Mouse (Mus musculus) embryo, embryonic 11.5 days (tissue): ENCODE results near the gene Vrk1.

Source experiments
- DNase-seq: peaks from one replicate; pipeline ENCODE4 v3.0.0-alpha.2; 2012; ENCODE audit warnings: low read depth, low spot score

Gene Vrk1

GRCm38 (mm10) chr12:106115070-106115891, 105.3 kb downstream of the Vrk1 start:
- DNase-seq: peak; percentile 59

DNA sequence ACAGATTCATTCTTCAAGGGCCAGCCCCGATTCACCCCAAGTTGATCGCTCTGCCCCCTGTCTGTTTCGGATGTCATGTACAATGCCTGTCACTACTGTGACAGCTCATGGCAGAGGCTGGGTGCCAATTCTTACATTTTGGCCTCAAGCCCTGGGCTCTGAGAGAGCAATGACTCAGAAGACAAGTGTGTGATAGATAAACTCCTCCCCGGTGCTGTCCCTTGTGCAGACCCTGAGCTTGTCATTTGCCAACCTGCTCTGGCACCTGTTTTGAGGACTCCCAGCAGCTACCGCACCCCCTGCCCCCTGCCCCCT, 105.8 kb downstream of the Vrk1 start:
- no peak for DNase-seq

GRCm38 (mm10) chr12:106123276-106123675, 113.2 kb downstream of the Vrk1 start:
- no peak for DNase-seq

DNA sequence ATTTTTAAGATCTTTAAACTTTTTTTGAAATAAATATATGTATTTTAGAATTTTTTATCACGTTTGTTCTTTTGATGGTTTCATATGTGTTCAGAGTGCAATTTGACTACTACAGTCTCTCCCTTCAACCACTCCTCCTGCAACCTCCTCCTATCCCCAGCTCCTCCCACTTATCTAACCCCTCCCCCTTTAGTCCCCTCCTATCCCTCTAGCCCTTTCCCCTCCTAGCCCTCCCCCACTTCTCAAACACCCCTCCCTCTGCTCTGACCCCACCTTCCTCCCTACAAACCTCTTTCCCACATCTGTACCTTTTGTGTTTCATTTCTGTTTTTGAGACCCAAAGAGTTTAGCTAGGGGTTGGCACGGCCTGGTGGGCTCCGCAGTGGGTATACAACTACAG, 114.6 kb downstream of the Vrk1 start:
- DNase-seq: no peak
